Mouse (Mus musculus) ES-Bruce4 (cell line): ENCODE data around the gene Rhbdl3.

Experiments used
- CTCF ChIP-seq: IDR thresholded peaks from one replicate; pipeline ENCODE4 v1.8.1; 2011; ENCODE audit warnings: low read depth, low read length
- EP300 ChIP-seq: IDR thresholded peaks from 2 replicates; pipeline ENCODE4 v1.6.1; 2011; ENCODE audit warnings: low read depth, low read length; ENCODE audit not compliant: insufficient read depth

- no peak for TF ChIP-seq EP300
- no peak for TF ChIP-seq CTCF
These were observed 1.3 kb downstream of the Rhbdl3 start for GRCm38 (mm10) chr11:80302046-80302390.
